Mouse (Mus musculus) fibroblast of lung, adult 2 months (primary cell): ENCODE measurements around the gene Zfp740.
A peak's percentile ranks its signal among the peaks of the same experiment; 100 is the strongest.

ENCODE experiments used
- DNase-seq: peaks from one replicate; pipeline ENCODE4 v3.0.0-alpha.2; 2011; ENCODE audit warnings: low read depth

Gene Zfp740

GRCm38 (mm10) chr15:102230408-102231321 lies 27.6 kb downstream of the Zfp740 start:
- DNase-seq: no peak

- no peak for DNase-seq
These were observed 28.7 kb downstream of the Zfp740 start, which contains the start of gene Itgb7 for GRCm38 (mm10) chr15:102231748-102232147. TSS of gene Itgb7 (minus strand) at chr15:102231944.

- DNase-seq: no peak
These were observed 29.7 kb downstream of the Zfp740 start for GRCm38 (mm10) chr15:102232764-102233163.

GRCm38 (mm10) chr15:102233896-102234295 lies 30.8 kb downstream of the Zfp740 start:
- no peak for DNase-seq

GRCm38 (mm10) chr15:102235371-102236027 lies 32.5 kb downstream of the Zfp740 start:
- no peak for DNase-seq

- DNase-seq: no peak
These were observed 35.7 kb downstream of the Zfp740 start for GRCm38 (mm10) chr15:102238543-102239259.

- no peak for DNase-seq
These were observed 36.2 kb downstream of the Zfp740 start for GRCm38 (mm10) chr15:102239260-102239590.

- no peak for DNase-seq
These were observed 36.8 kb downstream of the Zfp740 start for GRCm38 (mm10) chr15:102239851-102240250.

- no peak for DNase-seq
These were observed 37.6 kb downstream of the Zfp740 start for GRCm38 (mm10) chr15:102240607-102241006.

- no peak for DNase-seq
These were observed 39.6 kb downstream of the Zfp740 start for GRCm38 (mm10) chr15:102242404-102243228.

- no peak for DNase-seq
These were observed 40.5 kb downstream of the Zfp740 start for GRCm38 (mm10) chr15:102243229-102244190.

GRCm38 (mm10) chr15:102244306-102245191 lies 41.5 kb downstream of the Zfp740 start:
- DNase-seq: no peak

- DNase-seq: no peak
These were observed 42.4 kb downstream of the Zfp740 start for GRCm38 (mm10) chr15:102245461-102245881.

GRCm38 (mm10) chr15:102245891-102246741 lies 43.1 kb downstream of the Zfp740 start:
- DNase-seq: no peak

GRCm38 (mm10) chr15:102246866-102247251 lies 43.8 kb downstream of the Zfp740 start:
- peak; percentile 87 for DNase-seq

- no peak for DNase-seq
These were observed 44.4 kb downstream of the Zfp740 start for GRCm38 (mm10) chr15:102247252-102248130.

- no peak for DNase-seq
These were observed 45.2 kb downstream of the Zfp740 start for GRCm38 (mm10) chr15:102248131-102248811.
